Mouse (Mus musculus): ENCODE measurements at regions not wholly inside any gene's neighbourhood (a gene's known extent, or its start where the extent isn't known, plus 50 kb on each side); places are given as distances from the start of the nearest gene placed in this dataset.

- WGBS = 58% methylated on average over 3 of the region's 3 CpGs
- Histone ChIP-seq H3K27ac (ENCODE audit: insufficient read depth, low read depth, low read length) (no peak overlapping the region), H3K36me3 (ENCODE audit: control insufficient read depth, insufficient read depth, low read length) (no peaks in the 10 kb centered on the region), H3K27me3 (ENCODE audit: control insufficient read depth, insufficient read depth, low read length) (peaks cover 11% of the 10 kb centered on the region; the same call in 1 of the 2 replicates), H3K4me1 (ENCODE audit: control insufficient read depth, insufficient read depth, insufficient read length, low read length) (no peaks in the 10 kb centered on the region), H3K4me3 (ENCODE audit: low read depth, low read length) (no peak overlapping the region)
- TF ChIP-seq CTCF (IDR thresholded peaks at IDR 0.05; ENCODE audit: extremely low read depth, insufficient read length, insufficient replicate concordance, low read depth, low read length) (no peak), POLR2A (IDR thresholded peaks at IDR 0.05; ENCODE audit: low read depth, low read length) (no peak)
Observed at GRCm38 (mm10) chr13:56021716-56022115, 114.4 kb downstream of the H2afy start.

- no peak for TF ChIP-seq CTCF (IDR thresholded peaks at IDR 0.05; ENCODE audit: extremely low read depth, insufficient read length, insufficient replicate concordance, low read depth, low read length)
- TF ChIP-seq POLR2A (IDR thresholded peaks at IDR 0.05; ENCODE audit: low read depth, low read length) = no peak
- Histone ChIP-seq H3K4me1 (ENCODE audit: control insufficient read depth, insufficient read depth, insufficient read length, low read length) (no peaks in the 10 kb centered on the region), H3K27me3 (ENCODE audit: control insufficient read depth, insufficient read depth, low read length) (no peaks in the 10 kb centered on the region), H3K4me3 (ENCODE audit: low read depth, low read length) (no peak overlapping the region), H3K36me3 (ENCODE audit: control insufficient read depth, insufficient read depth, low read length) (no peaks in the 10 kb centered on the region), H3K27ac (ENCODE audit: insufficient read depth, low read depth, low read length) (no peak overlapping the region)
Observed at GRCm38 (mm10) chr13:56014006-56014405, 122.2 kb downstream of the H2afy start.

- H3K4me3 ChIP-seq (ENCODE audit: low read depth, low read length) = no peak overlapping the region
- H3K27ac ChIP-seq (ENCODE audit: insufficient read depth, low read depth, low read length) = no peak overlapping the region
- WGBS = 59% methylated on average over 6 of the region's 6 CpGs
- H3K4me1 ChIP-seq (ENCODE audit: control insufficient read depth, insufficient read depth, insufficient read length, low read length) = no peaks in the 10 kb centered on the region
- H3K27me3 ChIP-seq (ENCODE audit: control insufficient read depth, insufficient read depth, low read length) = no peaks in the 10 kb centered on the region
- H3K36me3 ChIP-seq (ENCODE audit: control insufficient read depth, insufficient read depth, low read length) = no peaks in the 10 kb centered on the region
- no peak for TF ChIP-seq CTCF (IDR thresholded peaks at IDR 0.05; ENCODE audit: extremely low read depth, insufficient read length, insufficient replicate concordance, low read depth, low read length)
- TF ChIP-seq POLR2A (IDR thresholded peaks at IDR 0.05; ENCODE audit: low read depth, low read length) = no peak
Observed at GRCm38 (mm10) chr13:56010416-56010815, 125.7 kb downstream of the H2afy start.

- WGBS = 78% methylated on average over 2 of the region's 2 CpGs
- no peak overlapping the region for H3K4me3 ChIP-seq (ENCODE audit: low read depth, low read length)
- H3K27me3 ChIP-seq (ENCODE audit: control insufficient read depth, insufficient read depth, low read length) = no peaks in the 10 kb centered on the region
- H3K36me3 ChIP-seq (ENCODE audit: control insufficient read depth, insufficient read depth, low read length) = no peaks in the 10 kb centered on the region
- no peaks in the 10 kb centered on the region; the same call in 1 of the 2 replicates for H3K4me1 ChIP-seq (ENCODE audit: control insufficient read depth, insufficient read depth, insufficient read length, low read length)
- H3K27ac ChIP-seq (ENCODE audit: insufficient read depth, low read depth, low read length) = no peak overlapping the region
- TF ChIP-seq CTCF (IDR thresholded peaks at IDR 0.05; ENCODE audit: extremely low read depth, insufficient read length, insufficient replicate concordance, low read depth, low read length) (no peak), POLR2A (IDR thresholded peaks at IDR 0.05; ENCODE audit: low read depth, low read length) (no peak)
Observed at GRCm38 (mm10) chr13:56006827-56007226, 129.3 kb downstream of the H2afy start.

- Histone ChIP-seq H3K27ac (ENCODE audit: insufficient read depth, low read depth, low read length) (no peak overlapping the region), H3K27me3 (ENCODE audit: control insufficient read depth, insufficient read depth, low read length) (no peaks in the 10 kb centered on the region), H3K4me3 (ENCODE audit: low read depth, low read length) (no peak overlapping the region), H3K36me3 (ENCODE audit: control insufficient read depth, insufficient read depth, low read length) (no peaks in the 10 kb centered on the region), H3K4me1 (ENCODE audit: control insufficient read depth, insufficient read depth, insufficient read length, low read length) (no peaks in the 10 kb centered on the region; the same call in 1 of the 2 replicates)
- WGBS = 93% methylated on average over 3 of the region's 3 CpGs
- no peak for TF ChIP-seq CTCF (IDR thresholded peaks at IDR 0.05; ENCODE audit: extremely low read depth, insufficient read length, insufficient replicate concordance, low read depth, low read length)
- TF ChIP-seq POLR2A (IDR thresholded peaks at IDR 0.05; ENCODE audit: low read depth, low read length) = no peak
Observed at GRCm38 (mm10) chr13:56005746-56006145, 130.4 kb downstream of the H2afy start.

- TF ChIP-seq POLR2A (IDR thresholded peaks at IDR 0.05; ENCODE audit: low read depth, low read length) (no peak), CTCF (IDR thresholded peaks at IDR 0.05; ENCODE audit: extremely low read depth, insufficient read length, insufficient replicate concordance, low read depth, low read length) (no peak)
- Histone ChIP-seq H3K27me3 (ENCODE audit: control insufficient read depth, insufficient read depth, low read length) (no peaks in the 10 kb centered on the region), H3K27ac (ENCODE audit: insufficient read depth, low read depth, low read length) (no peak overlapping the region), H3K4me3 (ENCODE audit: low read depth, low read length) (no peak overlapping the region), H3K36me3 (ENCODE audit: control insufficient read depth, insufficient read depth, low read length) (no peaks in the 10 kb centered on the region), H3K4me1 (ENCODE audit: control insufficient read depth, insufficient read depth, insufficient read length, low read length) (peaks cover 6% of the 10 kb centered on the region)
- WGBS = 53% methylated on average over 18 of the region's 18 CpGs
Observed at GRCm38 (mm10) chr13:56003724-56004393, 132.3 kb downstream of the H2afy start.

DNA sequence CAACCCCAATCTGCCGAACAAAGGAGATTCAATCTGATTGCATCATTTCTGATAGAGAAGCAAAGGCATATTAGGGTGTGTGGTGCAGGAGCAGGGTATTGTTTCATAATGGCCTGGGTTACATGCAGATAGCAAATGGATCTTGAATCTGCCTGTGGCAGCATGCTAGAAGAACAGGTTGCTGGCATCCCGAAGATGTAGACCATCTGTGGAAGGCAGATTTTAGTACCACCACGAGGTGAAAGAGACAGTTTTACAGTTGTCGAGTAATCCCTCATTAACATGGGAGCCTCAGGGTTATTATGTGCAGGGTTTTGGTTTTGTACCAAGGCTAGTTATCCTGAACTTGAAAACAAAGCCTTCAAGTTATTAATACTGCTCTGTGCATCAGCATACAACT is 140.9 kb downstream of the H2afy start:
- TF ChIP-seq POLR2A (IDR thresholded peaks at IDR 0.05; ENCODE audit: low read depth, low read length) (no peak), CTCF (IDR thresholded peaks at IDR 0.05; ENCODE audit: extremely low read depth, insufficient read length, insufficient replicate concordance, low read depth, low read length) (no peak)
- Histone ChIP-seq H3K4me1 (ENCODE audit: control insufficient read depth, insufficient read depth, insufficient read length, low read length) (peaks cover 3% of the 10 kb centered on the region; the same call in 1 of the 2 replicates), H3K27me3 (ENCODE audit: control insufficient read depth, insufficient read depth, low read length) (no peaks in the 10 kb centered on the region), H3K27ac (ENCODE audit: insufficient read depth, low read depth, low read length) (no peak overlapping the region), H3K36me3 (ENCODE audit: control insufficient read depth, insufficient read depth, low read length) (no peaks in the 10 kb centered on the region), H3K4me3 (ENCODE audit: low read depth, low read length) (no peak overlapping the region)
- 70% methylated on average over 4 of the region's 4 CpGs for WGBS

Data from small intestine, adult 2 months (tissue).